Mouse (Mus musculus): Measurements from ENCODE around the gene Tmtc4.

DNA sequence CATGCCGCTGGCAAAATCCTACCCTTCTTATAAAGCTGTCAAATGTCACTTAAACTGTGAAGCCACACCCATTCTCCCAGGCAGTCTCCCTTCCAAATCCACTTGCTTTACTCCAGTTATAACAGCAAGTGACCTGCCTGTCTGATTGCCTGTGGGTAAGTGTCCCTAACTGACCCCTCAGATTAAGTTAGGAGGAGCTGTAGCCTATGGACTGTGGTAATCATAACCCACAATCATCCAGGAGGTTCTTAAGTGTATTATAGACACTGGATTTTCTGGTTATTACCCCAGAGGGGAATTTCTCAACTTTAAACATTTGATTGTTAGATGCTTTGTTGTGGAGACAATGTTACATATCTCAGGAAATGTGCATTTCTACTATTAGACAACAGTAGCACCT lies 31.3 kb downstream of the Tmtc4 start:
- TF ChIP-seq CTCF (IDR thresholded peaks at IDR 0.05; ENCODE audit: borderline replicate concordance, insufficient read depth, low read length) (no peak), POLR2A (IDR thresholded peaks at IDR 0.05; ENCODE audit: low read depth, low read length) (no peak)
